Mouse (Mus musculus) hindlimb bud, embryonic 11.5 days (tissue): ENCODE data around the gene Trim62.

Experiments
- DNase-seq: peaks from one replicate; pipeline ENCODE4 v3.0.0-alpha.2; 2012; ENCODE audit warnings: low read depth, low spot score; ENCODE audit errors: extremely low spot score

Trim62 gene

DNA sequence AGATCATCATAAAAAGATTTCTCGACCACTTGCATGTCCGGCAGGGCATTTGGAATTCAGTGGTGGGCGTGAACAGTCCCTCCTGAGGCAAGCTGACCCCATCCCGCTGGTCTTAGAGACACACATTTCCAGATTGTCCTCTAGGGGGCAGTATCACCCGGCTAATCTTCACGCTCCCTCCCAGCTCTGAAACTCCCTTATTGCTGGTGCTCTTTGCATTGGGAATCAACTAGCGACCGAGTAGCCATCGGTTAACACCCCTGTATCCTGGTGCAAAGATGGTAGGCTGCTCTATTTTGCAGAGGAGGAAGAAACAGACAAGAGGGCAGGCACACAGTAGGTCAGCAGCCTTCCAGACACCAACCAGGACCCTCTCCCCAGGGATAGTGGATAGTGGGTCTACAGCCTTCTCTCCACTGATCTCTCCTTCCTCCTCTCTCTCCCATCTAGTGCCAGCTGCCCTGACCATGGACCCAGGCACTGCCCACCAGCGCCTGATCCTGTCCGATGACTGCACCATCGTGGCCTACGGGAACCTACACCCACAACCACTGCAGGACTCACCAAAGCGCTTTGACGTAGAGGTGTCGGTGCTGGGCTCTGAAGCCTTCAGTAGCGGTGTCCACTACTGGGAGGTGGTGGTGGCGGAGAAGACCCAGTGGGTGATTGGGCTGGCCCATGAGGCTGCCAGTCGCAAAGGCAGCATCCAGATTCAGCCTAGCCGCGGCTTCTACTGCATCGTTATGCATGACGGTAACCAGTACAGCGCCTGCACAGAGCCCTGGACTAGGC, 25.4 kb downstream of the Trim62 start:
- DNase-seq = no peak

DNA sequence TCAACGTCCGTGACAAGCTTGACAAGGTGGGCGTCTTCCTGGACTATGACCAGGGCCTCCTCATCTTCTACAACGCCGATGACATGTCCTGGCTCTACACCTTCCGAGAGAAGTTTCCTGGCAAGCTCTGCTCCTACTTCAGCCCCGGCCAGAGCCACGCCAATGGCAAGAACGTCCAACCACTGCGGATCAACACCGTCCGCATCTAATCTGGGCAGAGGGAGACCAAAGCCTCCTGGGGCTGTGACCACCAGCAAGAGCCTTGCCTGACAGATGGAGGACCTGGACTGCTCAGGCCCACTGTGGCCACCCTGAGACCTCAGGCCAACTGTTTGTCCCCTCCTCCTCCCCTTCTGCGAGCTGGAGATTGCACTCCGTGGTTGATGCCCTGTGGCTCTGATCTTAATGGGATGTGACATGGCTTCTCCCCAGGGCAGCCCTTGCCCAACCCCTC, 26.0 kb downstream of the Trim62 start:
- no peak for DNase-seq

DNA sequence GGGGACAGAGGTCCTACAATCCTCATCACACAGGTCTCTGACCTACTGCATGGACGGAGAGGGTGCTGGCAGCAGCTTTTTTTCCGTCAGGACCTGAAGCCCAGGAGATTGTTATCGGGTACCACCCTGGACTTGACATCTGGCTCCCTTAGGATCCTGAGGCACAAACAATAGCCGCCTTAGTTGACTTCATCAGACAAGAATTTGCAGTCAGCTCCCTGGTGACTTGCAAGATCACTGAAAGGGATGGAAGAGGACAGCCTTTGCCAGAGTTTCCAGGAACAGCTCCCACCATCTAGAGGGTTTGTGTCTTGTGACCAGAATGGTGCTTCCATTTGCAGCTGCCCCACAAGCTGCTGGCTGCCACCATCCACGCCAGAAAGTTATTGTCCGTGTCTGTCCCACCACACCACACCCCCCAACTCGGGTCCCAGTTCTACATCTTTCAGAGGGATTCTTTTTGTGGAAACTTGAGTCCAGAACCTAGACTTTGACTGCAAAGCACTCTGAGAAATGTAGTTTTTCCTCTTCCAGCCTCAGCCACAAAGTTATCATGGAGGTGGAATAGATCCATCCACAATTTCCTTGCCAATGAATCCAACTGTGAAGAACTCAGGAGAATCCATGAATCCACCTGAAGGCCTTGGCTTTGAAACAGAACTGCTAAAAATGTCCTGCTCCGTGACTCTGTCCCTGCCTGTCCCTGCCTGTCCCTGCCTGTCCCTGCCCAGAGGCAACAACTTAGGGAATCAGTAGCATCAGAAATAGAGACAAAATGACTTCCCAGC, 27.1 kb downstream of the Trim62 start:
- DNase-seq = no peak

DNA sequence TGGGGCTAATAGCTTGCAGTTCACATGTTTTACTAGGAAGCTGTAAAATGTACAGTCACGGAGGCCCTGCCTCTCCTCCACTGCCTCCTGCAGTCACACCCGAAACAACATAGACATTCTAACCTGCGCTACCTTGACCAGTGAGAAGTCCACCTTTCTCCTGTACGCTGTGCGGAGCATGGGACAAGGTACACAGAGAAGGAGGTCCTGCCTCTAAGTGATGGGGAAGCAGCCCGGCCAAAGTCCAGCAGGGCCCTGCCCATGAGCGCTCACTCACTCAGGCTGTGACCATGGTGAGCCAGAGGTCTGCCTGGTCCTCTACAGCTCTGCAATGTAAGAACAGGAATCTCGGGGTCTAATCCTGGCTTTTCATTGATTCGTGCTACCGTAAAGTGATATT, 28.7 kb downstream of the Trim62 start:
- no peak for DNase-seq

DNA sequence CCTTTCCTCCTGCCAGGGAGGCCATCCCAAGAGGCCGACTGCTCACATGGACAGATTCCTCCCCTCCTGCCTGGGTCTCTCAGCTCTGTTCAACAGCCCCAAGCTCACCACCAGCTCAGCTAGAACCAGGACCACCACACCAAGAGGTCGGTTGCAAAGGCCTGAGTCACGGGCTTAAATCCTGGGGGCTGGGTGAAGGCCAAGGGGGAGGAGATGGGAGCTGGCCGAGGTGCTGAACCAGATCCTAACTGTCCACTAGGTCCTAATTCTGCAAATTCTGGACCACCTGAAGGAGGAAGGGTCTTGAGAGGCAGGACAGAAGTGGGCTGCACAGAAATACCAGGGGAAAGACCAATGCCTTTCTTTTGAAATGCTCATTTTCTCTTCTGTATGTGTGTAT, 30.4 kb downstream of the Trim62 start:
- no peak for DNase-seq

DNA sequence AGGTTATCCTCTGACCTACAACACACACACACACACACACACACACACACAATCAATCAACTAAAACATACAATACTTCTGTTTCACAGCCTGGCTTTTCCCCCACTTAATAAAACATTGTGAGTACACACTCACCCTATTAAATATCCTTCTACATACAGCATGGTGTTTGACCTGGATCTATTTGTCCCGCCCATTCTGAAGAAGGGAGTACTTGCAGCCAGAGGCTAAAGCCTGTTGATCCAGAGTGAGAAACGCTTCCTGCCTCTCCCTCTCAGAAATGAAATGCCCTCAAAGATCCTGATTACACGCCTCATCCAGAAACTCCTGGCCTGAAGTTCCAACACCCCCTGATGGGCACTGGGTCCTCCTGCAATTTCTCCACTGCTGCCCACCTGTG, 33.7 kb downstream of the Trim62 start:
- DNase-seq = no peak

DNA sequence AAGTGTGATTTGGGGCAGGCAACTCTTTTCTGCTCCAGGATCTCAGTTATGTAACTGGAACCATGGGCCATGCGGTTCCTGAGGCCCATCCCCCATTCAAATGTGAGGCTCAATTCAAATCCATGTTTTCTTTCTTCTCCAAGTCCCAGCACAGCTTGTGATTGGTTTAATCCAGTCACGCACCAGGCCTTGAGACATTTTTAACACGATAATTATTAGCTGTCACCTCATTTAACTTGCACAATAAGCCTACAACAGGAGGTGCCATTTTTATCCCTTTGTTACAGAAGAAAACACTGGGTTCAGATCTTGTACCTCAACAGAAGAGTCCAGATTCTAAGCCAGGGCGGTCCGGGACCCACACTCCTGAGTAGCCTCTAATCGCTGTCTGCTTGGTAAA, 34.4 kb downstream of the Trim62 start:
- no peak for DNase-seq

DNA sequence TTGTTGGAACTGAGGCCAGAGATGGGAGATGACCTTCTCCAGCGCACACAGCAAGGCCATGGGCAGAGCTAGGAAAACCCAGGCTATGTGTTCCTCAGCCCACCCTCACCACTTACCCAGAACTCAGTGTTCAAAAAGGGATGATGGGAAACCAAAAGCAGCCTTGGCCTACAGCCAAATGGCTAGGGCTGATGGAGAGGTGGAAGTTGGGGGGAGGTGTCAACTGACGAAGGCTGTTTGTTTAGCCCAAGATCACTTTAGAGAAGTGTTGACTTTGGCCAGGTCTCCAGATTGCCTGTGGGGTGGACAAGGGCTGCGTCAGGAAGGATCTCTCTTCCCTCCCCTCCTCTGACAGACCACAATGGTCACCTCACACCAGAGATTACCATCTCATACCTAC, 34.8 kb downstream of the Trim62 start:
- no peak for DNase-seq

DNA sequence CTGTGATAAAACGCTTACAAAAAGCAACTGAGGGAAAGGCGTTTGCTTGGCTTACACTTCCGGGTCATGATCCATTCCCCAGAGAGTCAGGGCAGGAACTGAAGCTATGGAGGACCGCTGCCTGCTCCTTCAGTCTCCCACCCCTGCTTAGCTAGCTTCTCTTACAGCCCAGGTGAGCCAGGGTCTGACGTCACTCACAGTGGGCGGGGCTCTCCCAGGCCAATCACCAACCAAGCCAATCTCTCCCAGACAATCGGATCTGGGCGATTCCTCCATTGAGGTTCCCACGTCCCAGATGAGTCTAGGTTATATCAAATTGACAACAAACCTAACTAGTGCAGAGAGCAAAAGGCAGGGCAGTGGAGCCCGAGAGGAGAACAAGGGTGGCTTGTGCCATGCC, 35.7 kb downstream of the Trim62 start:
- DNase-seq = no peak

DNA sequence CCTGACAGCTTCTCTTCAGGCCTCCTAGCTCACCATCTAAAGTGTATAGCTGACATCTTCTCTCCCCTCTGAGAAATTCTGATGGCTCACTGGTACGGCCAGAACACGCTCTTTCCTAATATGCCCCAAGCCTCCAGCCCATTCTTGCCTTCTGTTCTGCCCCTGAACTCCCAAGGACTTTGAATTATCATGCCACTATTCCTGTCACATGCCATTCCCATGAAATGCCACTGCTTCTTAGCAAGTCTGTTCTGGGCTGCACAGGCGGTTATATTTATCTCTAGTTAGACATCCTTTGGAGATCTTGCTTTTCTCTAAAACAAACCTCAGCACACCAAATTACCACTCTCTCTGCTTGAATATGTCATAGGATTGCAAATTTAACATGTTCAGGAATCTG, 40.2 kb downstream of the Trim62 start:
- no peak for DNase-seq

DNA sequence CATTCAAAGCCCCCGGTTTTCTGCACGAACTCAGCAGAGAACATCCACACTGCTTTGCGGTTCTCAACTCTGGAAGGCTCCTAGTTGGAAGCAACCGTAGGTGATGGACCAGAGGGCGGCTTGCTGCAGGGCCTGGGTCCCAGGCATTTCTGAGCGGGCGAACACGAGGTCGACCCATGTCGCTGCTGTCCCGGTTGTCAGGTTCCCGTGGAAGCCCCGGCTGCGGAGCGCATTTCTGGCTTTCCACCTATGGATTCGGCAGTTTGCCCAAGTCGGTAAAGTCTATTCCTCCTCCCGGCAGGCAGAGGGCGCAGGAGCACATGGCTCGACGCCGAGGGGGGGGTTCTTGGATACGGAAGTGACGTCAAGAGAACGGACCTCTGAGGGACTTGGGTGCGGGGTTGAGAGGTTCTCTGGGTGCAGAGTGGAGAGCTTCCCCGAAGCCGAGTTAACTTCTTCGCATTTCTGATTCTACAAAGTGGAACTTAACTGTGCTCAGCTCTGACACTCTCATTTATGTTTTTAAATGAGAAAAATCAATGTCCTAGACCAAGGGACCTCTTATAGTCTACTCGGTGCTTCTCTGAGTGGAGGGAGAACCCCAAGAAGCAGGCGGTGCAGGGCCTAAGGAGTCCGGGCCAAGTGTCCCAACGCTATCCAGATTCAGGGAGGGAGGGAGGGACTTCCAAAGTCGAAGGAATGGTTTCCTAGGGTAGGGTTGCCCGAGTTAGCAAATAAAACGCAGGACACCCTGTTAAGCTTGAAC, 41.6 kb downstream of the Trim62 start:
- DNase-seq = no peak

DNA sequence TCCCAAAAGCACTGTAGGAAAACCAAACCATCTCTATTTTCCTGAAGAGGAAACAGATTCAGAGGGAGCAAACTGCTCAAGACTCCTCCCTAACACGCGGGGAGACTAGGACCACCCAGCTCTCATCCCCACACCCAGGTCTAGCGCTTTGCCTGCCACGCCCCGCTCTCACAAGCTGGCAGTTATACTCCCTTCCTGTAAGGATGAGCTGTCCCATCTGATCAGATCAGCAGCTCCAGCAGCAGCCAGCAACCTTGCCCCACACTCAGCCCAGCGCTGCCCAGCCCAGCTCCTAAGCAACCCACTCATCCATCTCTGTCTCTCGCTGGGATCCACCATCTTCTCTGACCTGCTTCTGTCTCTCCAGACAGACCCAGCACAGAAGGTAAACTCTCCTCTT, 49.4 kb downstream of the Trim62 start:
- no peak for DNase-seq

DNA sequence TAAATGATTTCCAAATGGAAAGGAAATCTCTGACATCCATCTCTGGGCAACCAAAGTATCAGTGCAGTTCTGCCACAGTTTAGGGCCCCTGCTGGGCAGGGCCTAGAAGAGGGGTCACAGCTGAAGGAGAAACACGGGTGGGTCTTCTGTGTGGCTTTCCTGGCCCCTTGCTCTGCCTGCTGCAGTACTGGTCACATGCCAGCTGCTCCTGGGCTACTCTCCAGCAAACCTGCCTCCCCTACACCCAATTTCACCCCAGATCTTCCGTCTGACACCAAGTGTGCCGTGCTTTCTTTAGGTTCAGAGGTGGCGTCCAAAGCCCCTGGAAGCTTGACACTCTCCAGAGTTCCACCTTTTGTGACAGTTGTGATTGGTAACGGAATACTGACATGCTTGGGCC, 52.2 kb downstream of the Trim62 start:
- DNase-seq = no peak

DNA sequence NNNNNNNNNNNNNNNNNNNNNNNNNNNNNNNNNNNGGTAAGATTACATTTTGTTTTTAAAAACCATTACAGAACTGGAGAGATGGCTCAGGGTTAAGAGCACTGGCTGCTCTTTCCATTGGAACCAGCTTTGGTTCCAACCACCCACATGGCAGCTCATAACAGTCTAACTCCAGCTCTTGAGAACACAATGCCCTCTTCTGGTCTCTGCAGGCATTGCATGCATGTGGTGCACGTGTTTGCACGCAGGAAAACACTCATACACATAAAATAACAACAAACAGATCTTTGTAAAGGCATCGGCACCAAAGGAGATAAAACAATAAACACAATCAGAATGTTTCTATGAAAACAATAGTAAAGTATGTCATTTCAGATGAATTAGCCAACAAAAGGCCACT, 59.0 kb downstream of the Trim62 start:
- no peak for DNase-seq

DNA sequence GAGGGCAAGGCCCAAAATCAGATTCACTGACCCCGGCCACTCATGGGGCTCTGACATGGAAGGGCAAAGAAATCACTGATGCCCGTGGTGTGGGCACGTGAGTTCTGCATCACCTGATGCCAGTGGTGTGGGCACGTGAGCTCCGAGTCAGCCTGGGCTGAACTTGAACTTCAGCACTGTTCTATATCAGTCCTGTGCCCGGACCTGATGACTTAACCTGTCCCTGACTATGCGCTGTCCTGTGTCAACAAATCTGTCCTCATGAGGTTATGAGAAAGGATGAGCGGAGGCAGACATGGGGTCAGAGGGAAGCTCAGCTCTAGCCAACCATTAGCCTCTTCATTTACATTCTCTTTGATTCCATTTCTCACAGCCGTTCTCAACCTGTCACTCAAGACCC, 63.4 kb downstream of the Trim62 start:
- no peak for DNase-seq

DNA sequence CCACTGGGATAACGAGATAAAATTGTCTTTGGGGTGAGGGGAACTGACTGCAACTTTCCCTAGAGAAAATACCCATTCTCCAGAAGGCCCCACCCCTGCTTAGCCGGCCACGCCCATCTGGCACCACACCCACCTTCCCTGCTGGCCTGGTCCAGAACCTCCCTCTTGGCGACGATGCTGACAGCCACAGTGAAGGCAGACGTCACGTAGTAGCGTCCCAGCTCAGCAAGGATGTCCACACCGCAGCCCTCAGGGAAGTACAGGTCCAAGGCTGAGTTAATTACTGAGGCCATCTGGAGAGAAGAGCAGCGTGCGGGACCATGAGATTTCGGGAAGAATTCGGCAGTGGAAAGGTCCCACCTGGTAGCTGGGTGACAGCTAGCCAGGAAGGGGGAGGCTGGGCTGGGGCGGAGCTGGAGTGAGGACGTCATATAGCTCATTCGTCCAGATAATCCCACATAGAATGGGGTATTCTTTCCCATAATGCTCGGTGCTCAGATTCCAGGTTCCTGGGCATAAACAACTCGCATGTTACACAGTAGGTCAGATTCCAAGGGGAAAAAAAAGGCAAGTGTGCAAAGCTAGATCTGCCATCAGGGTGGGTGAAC, 64.0 kb downstream of the Trim62 start:
- no peak for DNase-seq

DNA sequence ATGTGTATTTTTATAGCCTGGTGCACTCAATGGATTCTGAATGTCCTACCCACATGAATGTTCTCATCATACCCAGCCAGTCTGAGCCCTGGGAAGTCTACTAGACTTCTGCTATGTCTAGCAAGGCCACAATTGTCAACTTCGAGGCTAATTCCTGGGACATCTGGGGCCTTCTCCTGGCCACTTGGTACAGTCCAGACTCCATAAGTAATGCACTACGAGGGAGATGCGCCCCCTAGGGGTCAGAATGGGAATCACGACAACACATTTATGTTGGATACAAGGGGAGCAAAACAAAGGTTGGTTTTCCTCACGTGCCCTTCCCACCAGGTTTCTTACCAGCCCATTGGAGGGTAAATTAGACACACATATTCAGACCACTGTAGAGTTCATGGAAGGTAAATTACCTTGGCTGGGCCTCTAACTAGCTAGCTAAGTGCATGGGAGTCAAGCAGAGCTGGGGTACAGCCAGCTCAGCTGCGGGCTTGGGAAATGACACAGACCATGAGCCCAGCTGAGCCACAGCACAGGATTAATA, 64.8 kb downstream of the Trim62 start:
- no peak for DNase-seq

DNA sequence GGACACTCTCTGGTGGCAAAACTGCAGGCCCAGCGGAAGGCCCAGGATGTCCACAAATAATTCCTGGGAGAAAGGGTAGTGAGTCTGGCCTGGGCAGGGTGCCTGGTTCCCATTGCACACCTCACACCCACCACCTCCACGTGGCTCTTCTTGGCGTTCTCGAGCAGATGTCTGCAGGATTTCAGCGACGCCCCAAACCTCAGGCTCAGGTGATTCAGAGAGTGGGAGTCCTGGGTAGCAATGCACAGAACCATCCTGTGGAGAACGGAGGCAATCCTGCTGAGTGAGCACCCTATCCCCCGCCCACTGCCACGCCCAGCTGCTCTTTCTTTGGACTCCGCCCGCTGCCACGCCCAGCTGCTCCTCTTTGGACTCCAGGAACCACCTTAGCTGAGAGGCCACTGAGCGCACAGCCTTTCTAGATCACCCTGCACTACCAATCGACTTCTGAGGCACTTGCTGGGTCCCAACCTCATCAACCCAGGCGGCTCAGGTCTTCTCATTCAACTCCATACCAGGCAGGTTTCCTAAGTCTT, 66.2 kb downstream of the Trim62 start:
- DNase-seq = no peak

DNA sequence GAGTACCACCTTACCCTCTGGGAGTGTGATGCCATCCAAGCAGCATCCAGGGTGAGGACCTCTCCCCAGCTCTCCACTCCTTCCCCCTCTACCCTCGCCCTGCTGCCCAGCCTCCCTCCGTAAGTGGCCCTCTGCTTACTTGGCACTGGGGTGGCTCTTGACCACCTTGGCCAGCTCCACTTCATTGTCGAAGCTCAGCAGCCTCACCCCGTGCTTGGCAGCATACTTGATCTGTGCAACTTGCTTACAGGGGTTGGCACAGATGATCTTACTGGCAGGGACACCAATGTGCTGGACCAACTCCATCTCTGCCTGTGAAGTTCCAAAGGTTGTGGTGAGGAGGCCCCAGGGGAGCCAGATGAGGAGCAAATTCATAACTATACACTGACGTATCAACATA, 67.1 kb downstream of the Trim62 start:
- no peak for DNase-seq

DNA sequence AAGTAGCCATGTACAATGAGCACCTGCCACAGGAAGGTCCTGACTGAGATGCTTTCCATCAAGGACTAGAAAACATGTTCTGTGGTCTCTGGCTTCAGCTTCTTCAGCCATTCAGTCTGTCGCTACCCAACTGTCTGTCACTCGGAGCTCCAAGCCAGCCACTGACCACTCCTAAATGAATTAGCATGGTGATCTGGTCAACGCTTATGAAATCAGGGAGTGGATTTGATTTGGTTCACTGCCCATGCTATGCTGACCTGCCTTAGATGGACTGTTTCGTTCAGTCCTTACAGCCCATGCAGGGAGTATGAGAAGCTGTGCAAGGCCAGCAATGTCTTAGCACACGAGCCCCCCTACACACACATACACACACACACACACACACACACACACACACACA, 70.5 kb downstream of the Trim62 start:
- no peak for DNase-seq
